Mouse (Mus musculus) c-Kit-positive CD71-positive TER-119-positive erythroid progenitor cells, embryonic 14.5 days (primary cell): ENCODE measurements at regions not wholly inside any gene's neighbourhood (a gene's known extent, or its start where the extent isn't known, plus 50 kb on each side); places are given as distances from the start of the nearest gene placed in this dataset.

Source experiments
- DNase-seq: peaks from one replicate; pipeline ENCODE4 v3.0.0-alpha.2; 2013; ENCODE audit warnings: low spot score

GRCm38 (mm10) chr16:5672871-5673270, 212.3 kb upstream of the Rbfox1 start:
- DNase-seq: no peak

GRCm38 (mm10) chr16:5668403-5668967, 216.7 kb upstream of the Rbfox1 start:
- DNase-seq: no peak

GRCm38 (mm10) chr16:5661918-5662317, 223.2 kb upstream of the Rbfox1 start:
- DNase-seq: no peak

GRCm38 (mm10) chr16:5651551-5651950, 233.6 kb upstream of the Rbfox1 start:
- DNase-seq: no peak

GRCm38 (mm10) chr16:5651002-5651401, 234.2 kb upstream of the Rbfox1 start:
- DNase-seq: no peak

- no peak for DNase-seq
Observed at GRCm38 (mm10) chr16:5639956-5640355, 245.2 kb upstream of the Rbfox1 start.

GRCm38 (mm10) chr16:5629996-5630395, 255.2 kb upstream of the Rbfox1 start:
- no peak for DNase-seq

- DNase-seq: no peak
Observed at GRCm38 (mm10) chr16:5627910-5628309, 257.2 kb upstream of the Rbfox1 start.

- DNase-seq: no peak
Observed at GRCm38 (mm10) chr16:5627117-5627909, 257.8 kb upstream of the Rbfox1 start.

GRCm38 (mm10) chr16:5625159-5625558, 260.0 kb upstream of the Rbfox1 start:
- DNase-seq: no peak

- no peak for DNase-seq
Observed at GRCm38 (mm10) chr16:5620566-5620965, 264.6 kb upstream of the Rbfox1 start.

GRCm38 (mm10) chr16:5616356-5616755, 268.8 kb upstream of the Rbfox1 start:
- DNase-seq: no peak

GRCm38 (mm10) chr16:5595359-5595758, 289.8 kb upstream of the Rbfox1 start:
- DNase-seq: no peak

- no peak for DNase-seq
Observed at GRCm38 (mm10) chr16:5578333-5578732, 306.8 kb upstream of the Rbfox1 start.

- DNase-seq: no peak
Observed at GRCm38 (mm10) chr16:5572780-5573179, 312.4 kb upstream of the Rbfox1 start.

GRCm38 (mm10) chr16:5570619-5571018, 314.5 kb upstream of the Rbfox1 start:
- DNase-seq: no peak

- no peak for DNase-seq
Observed at GRCm38 (mm10) chr16:5569101-5569500, 313.3 kb upstream of the Eef2kmt start.

GRCm38 (mm10) chr16:5549026-5549425, 293.2 kb upstream of the Eef2kmt start:
- DNase-seq: no peak

GRCm38 (mm10) chr16:5548602-5549001, 292.8 kb upstream of the Eef2kmt start:
- DNase-seq: no peak

GRCm38 (mm10) chr16:5546808-5547207, 291.0 kb upstream of the Eef2kmt start:
- DNase-seq: no peak

- DNase-seq: no peak
Observed at GRCm38 (mm10) chr16:5545801-5546200, 290.0 kb upstream of the Eef2kmt start.

- no peak for DNase-seq
Observed at GRCm38 (mm10) chr16:5544436-5544835, 288.7 kb upstream of the Eef2kmt start.

GRCm38 (mm10) chr16:5538836-5539510, 283.2 kb upstream of the Eef2kmt start:
- DNase-seq: no peak
